ENCODE assay signal across 10 mouse cellular contexts in the genomic region with DNA sequence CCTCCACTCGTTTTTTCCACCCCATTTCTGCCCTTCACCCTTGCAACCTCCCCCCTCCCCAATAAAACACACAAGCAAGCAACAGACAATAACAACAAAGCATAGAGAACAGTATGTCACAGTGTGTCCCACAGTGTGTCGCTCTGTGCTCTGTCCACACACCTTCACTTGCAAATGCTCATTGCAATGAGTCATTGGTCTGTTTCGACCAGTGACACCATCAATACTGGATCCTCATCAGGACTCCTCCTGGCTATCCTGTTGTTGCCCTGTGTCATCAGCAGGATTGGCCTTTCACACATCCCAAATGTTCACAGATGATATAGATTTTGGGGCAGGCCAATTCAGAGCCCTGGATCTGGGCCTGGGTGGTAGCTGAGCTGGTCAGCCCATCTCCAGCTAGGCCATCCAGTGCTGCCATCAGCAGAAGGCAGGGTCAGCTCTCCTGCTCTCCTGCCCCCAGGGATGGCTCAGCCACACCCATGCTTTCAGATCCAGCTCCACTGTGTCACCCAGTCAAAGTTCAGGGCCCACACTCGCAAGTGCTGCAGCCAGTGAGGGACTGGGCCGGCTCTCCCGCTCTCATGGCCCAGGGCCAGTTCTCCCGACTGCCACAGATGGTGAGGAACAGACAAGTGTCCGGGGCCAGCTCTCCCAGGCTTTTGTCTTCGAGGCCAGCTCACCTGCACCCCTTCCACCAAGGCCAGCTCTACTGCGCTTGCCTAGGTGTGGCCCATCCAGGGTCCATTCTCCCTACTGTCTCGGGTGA.
DNase-seq lines count a peak whose midpoint lies in the region; ATAC-seq and TF ChIP-seq lines count a peak whose summit lies in the region.
"Had no signal": no experiment of that assay in that cellular context is flagged by ENCODE, and none has a peak within 500 bp of the region (broad histone marks: within the 10 kb centered on the region; RNA-seq: fewer than 3 reads in every experiment).

No protein-coding gene starts in this region.

- no peak for TF ChIP-seq POLR2A in testis, adult 2 months (IDR thresholded peaks at IDR 0.05; ENCODE audit: control insufficient read depth, low read depth, low read length)

- no peaks in the 10 kb centered on the region for H3K36me3 ChIP-seq in forebrain, embryonic 16.5 days (ENCODE audit: control insufficient read depth, insufficient read depth)
- no peaks in the 10 kb centered on the region for H3K36me3 ChIP-seq in forebrain, embryonic 15.5 days
- H3K36me3 ChIP-seq in testis, adult 2 months (ENCODE audit: control insufficient read depth, insufficient read depth, low read length), result no peaks in the 10 kb centered on the region
- H3K36me3 ChIP-seq: hindbrain, embryonic 12.5 days had no signal

- whole genome bisulfite sequencing in forebrain, embryonic 16.5 days, result 62% methylated on average over 11 of the region's 11 CpGs
- WGBS in forebrain, embryonic 15.5 days, result 63% methylated on average over 11 of the region's 11 CpGs

- TF ChIP-seq CTCF in testis, adult 2 months (IDR thresholded peaks at IDR 0.05; ENCODE audit: control insufficient read depth, insufficient read depth, insufficient replicate concordance, low read depth, low read length), result no peak
- TF ChIP-seq CTCF in layer of hippocampus, adult 2 months (conservative IDR thresholded peaks at IDR 0.05), result no peak

- no peak overlapping the region for H3K4me3 ChIP-seq in forebrain, embryonic 16.5 days (replicated peaks; ENCODE audit: low read length)
- H3K4me3 ChIP-seq in forebrain, embryonic 15.5 days, result no peak overlapping the region
- peak overlapping the region; percentile 0; the same call in 1 of the 2 replicates for H3K4me3 ChIP-seq in testis, adult 2 months (ENCODE audit: control insufficient read depth, low read depth, low read length)
- H3K4me3 ChIP-seq in layer of hippocampus, adult 2 months, result no peak overlapping the region
- H3K4me3 ChIP-seq: hindbrain, embryonic 12.5 days had no signal

- H3K4me1 ChIP-seq in forebrain, embryonic 16.5 days (replicated peaks; ENCODE audit: control insufficient read depth, insufficient read depth, low read length), result no peaks in the 10 kb centered on the region
- no peaks in the 10 kb centered on the region for H3K4me1 ChIP-seq in forebrain, embryonic 15.5 days
- H3K4me1 ChIP-seq in testis, adult 2 months (ENCODE audit: control insufficient read depth, insufficient read depth, low read length), result peaks cover 19% of the 10 kb centered on the region

- H3K4me2 ChIP-seq in forebrain, embryonic 16.5 days (ENCODE audit: low read length), result no peak overlapping the region
- no peak overlapping the region for H3K4me2 ChIP-seq in forebrain, embryonic 15.5 days (replicated peaks)
- H3K4me2 ChIP-seq: hindbrain, embryonic 12.5 days had no signal

- H3K27me3 ChIP-seq in forebrain, embryonic 16.5 days (replicated peaks; ENCODE audit: control insufficient read depth, insufficient read depth, low read length), result no peaks in the 10 kb centered on the region
- no peaks in the 10 kb centered on the region for H3K27me3 ChIP-seq in forebrain, embryonic 15.5 days
- H3K27me3 ChIP-seq in testis, adult 2 months (ENCODE audit: control insufficient read depth, insufficient read depth, low read length), result no peaks in the 10 kb centered on the region
- H3K27me3 ChIP-seq: hindbrain, embryonic 12.5 days had no signal

- peak; percentile 30; the same call in 1 of the 2 replicates for ATAC-seq in forebrain, embryonic 16.5 days
- no peak for ATAC-seq in forebrain, embryonic 15.5 days (replicated peaks)

- no peak overlapping the region for H3K9ac ChIP-seq in forebrain, embryonic 16.5 days (replicated peaks; ENCODE audit: low read depth, low read length)
- no peak overlapping the region for H3K9ac ChIP-seq in forebrain, embryonic 15.5 days (replicated peaks)
- H3K9ac ChIP-seq: hindbrain, embryonic 12.5 days had no signal

- no peak for DNase-seq in testis, postnatal 14 days (ENCODE audit: low spot score)
- DNase-seq in kidney, postnatal 14 days, result peak; percentile 41
- no peak for DNase-seq in ovary, postnatal 14 days (ENCODE audit: low spot score)
- no peak for DNase-seq in yolk sac, embryonic 10.5 days (ENCODE audit: low spot score)
- no peak for DNase-seq in layer of hippocampus, adult 2 months (ENCODE audit: low spot score in 2 of 2)
- DNase-seq: lung, adult 18-20 months had no signal

- no peak overlapping the region for H3K27ac ChIP-seq in forebrain, embryonic 16.5 days (ENCODE audit: low read length)
- no peak overlapping the region for H3K27ac ChIP-seq in forebrain, embryonic 15.5 days (replicated peaks)
- no peak overlapping the region for H3K27ac ChIP-seq in testis, adult 2 months (ENCODE audit: control insufficient read depth, insufficient read depth, low read depth, low read length)
- no peak overlapping the region for H3K27ac ChIP-seq in layer of hippocampus, adult 2 months
- H3K27ac ChIP-seq: hindbrain, embryonic 12.5 days had no signal

- no peaks in the 10 kb centered on the region for H3K9me3 ChIP-seq in forebrain, embryonic 16.5 days (ENCODE audit: control insufficient read depth, low read length)
- H3K9me3 ChIP-seq in forebrain, embryonic 15.5 days, result no peaks in the 10 kb centered on the region
- H3K9me3 ChIP-seq: hindbrain, embryonic 12.5 days had no signal
